Mouse (Mus musculus): ENCODE measurements around the gene Hoxa3.

Hoxa3 gene

GRCm38 (mm10) chr6:52168191-52169055 lies 44.7 kb downstream of the Hoxa3 start:
- DNase-seq (ENCODE audit: low spot score in 2 of 2) = no peak

DNA sequence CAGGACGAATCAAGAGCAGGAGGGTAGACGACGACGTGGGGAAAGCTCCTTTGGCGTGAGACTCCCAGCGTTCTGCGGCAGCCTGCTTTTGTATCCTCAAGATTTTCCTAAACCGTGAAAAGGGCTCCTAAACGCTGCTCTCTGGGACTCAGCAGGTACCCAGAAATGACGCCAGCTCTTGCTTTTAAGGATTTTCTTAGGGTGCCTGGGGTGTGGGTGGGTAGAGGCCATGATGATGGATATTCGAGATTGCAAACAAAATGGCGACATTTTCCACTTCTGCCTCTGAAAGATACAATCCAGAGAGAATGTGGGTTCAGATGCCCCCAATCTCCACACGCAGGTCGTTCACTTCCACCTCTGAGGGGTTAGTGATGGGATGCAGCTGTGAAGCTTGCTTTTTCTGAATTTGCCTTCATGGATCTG lies 45.4 kb downstream of the Hoxa3 start:
- no peak for DNase-seq (ENCODE audit: low spot score in 2 of 2)

- DNase-seq (ENCODE audit: low spot score in 2 of 2) = no peak
These were observed 46.0 kb downstream of the Hoxa3 start for GRCm38 (mm10) chr6:52167176-52167575.

DNA sequence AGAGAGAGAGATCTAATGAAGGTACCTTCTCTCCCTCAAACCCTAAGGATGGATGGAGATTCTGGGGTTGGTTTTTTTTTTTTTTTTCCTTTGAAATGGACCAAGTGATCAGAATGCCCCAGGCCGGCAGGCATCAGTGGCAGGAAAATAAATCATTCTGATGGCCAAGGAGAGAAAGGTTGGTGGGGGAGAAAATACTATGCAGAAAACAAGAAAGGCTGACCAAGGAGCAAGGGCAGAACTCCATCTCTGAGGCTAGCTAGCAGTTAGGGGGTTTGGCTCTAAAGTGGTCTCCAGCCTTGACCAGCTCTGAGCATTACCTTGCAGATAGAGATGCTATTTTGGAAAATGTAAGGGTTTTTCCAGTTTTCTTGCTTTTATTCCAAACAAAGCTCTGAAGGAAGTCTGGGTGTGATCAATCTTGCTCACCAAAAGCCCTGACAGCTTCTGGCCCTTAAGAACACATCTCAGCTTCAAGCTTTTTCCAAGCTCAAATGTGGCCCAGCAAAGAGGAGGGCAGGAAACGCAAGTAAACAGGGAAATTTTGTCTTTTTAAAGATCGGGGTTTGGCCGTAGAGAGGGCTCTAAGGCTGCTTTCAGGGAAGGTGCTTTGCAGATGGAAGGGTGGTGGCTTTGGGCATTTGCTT lies 46.6 kb downstream of the Hoxa3 start:
- DNase-seq (ENCODE audit: low spot score in 2 of 2) = no peak

DNA sequence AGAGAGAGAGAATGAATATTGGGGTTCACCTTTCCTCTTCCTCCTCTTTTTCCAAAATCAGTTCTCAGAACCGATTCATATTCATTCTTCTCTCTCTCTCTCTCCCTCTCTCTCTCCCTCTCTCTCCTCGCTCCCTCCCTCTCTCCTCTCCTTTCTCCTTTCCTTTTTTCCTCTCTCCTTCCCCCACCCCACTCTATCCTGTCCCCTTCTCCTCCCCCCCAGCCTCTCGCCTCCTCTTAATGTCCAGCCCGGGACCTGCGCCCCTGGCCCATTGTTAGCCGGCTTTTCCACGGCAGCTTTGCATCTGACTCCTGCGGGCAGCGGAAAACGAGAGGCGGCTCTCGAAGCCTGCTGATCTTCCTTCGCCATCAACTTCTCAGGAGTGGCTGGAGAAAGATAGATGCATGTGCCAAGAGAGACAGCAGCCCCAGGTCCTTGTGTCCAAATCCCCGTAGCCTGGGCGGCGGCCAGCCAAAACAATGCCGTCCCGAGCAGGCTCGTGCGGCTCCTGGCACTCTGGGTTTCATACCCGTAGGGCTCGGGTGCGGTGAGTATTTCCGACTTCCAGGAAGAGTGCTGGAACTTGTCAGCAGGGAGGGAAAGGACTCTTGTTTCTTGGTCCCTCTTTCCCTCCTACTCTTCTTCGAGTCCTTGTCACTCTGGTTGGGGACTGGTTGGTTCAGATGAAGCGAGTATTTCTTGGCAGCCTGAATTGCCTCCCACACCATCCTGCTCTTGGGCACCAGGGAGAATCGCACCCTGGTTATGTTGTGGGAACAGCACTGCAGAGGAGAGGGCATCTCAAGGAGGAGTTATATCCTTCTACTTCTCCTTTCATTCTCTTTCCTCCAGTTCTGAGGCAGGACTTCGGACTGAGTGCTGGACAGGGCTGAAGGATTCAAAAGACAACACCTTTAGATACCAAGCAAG lies 47.4 kb downstream of the Hoxa3 start:
- no peak for DNase-seq (ENCODE audit: low spot score in 2 of 2)

DNA sequence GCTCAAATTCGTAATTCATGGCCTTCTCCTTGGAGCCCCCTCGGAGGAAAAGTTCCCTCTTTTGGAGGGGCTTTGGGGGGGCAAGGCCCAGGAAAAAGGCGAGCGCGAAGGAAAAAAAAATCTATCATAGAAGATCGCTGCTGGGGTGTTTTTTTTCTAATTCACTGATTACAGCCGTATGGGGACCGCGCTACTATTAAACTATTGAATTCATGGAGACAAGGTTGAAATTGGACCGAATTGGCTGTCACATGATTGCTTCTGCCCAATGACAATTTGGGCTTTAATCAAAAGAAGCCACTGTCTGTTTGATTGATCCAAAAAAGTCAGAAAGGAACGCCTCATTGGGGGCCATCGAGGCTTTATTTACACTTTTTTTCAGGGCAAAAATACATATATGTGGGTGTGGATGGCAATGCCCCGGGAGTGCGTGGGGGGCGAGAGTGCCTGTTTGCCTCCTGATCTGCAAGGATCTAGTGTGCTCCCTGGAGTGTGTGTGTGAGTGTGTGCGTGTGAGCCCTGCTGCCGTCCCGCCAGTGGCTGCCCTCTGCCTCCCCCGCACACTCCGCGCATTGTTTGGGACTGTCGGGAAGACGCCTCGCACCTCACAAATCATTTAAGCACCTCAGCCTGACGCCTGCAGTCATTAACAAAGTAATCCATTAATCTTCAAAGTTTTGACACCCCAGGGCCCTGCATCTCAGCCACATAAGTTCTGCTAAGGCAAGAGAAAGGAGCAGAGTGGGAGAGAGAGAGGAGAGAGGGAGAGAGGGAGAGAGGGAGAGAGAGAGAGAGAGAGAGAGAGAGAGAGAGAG lies 48.3 kb downstream of the Hoxa3 start, which contains the start of gene Hoxa2:
Hoxa2 (minus strand) TSS at position 206 of the 815 bp plus-strand sequence.
- no peak for DNase-seq (ENCODE audit: low spot score in 2 of 2)

DNA sequence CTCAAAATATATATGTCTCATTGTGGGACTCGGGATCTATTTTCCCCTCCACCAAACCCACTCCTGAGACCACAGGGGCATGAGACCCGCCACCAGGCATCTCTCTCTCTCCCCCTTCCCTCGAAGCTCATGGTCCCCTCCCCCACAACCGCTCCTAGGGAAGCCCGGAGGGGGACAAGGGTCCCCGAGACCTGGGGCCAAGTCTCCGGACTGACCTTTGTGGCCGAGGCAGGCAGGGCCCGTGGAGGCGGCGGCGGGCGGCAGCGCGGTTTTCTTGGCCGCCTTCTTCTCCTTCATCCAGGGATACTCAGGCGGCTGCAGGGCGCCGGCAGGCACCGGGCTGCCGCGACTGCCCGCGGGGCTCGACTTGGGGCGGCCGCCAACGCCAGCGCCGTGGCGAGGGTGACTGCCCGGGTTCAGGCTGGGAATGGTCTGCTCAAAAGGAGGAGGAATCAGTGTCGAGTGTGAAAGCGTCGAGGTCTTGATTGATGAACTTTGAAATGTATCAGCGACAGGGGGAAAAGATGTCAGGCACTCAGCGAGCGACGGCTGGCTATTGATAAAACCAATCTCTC lies 49.0 kb downstream of the Hoxa3 start:
- no peak for DNase-seq (ENCODE audit: low spot score in 2 of 2)

- DNase-seq (ENCODE audit: low spot score in 2 of 2) = no peak
These were observed 49.6 kb downstream of the Hoxa3 start for GRCm38 (mm10) chr6:52163366-52164031.

DNA sequence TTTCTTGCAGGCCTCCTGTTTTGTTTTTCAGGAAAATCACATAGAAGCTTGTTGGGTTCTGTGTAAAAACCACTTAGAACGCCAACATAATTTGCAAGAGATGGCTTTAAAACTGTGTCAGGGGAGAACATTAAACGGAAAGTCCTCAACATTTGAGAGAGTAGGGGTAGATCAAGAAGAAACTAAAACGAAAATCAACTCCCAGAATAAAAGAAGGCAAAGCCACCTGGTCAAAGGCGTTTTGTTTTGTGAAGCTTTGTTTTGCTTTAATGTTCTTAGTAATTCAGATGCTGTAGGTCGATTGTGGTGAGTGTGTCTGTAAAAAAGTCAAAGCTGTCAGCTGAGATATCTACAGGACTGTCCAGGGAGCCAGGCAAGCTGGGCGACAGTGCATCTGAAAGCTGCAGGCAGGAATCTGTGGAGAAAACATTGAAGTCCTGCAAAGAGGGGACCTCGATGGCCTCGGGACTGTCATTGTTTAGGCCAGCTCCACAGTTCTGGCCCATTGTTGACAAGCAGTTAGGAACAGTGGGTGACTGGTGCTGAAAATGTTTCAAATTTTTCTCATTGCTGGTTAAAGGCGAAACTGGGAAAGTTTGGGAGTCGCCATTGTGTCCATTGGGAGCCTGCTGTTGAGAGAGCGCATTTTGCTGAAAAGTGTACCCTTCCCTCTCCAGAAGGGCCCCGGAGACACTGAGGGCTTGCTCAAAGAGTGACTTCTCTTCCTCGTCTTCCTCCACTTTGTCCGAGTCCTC lies 50.3 kb downstream of the Hoxa3 start:
- DNase-seq (ENCODE audit: low spot score in 2 of 2) = no peak

GRCm38 (mm10) chr6:52162093-52162380 lies 51.1 kb downstream of the Hoxa3 start:
- no peak for DNase-seq (ENCODE audit: low spot score in 2 of 2)

GRCm38 (mm10) chr6:52161336-52162092 lies 51.6 kb downstream of the Hoxa3 start:
- DNase-seq (ENCODE audit: low spot score in 2 of 2) = no peak

DNA sequence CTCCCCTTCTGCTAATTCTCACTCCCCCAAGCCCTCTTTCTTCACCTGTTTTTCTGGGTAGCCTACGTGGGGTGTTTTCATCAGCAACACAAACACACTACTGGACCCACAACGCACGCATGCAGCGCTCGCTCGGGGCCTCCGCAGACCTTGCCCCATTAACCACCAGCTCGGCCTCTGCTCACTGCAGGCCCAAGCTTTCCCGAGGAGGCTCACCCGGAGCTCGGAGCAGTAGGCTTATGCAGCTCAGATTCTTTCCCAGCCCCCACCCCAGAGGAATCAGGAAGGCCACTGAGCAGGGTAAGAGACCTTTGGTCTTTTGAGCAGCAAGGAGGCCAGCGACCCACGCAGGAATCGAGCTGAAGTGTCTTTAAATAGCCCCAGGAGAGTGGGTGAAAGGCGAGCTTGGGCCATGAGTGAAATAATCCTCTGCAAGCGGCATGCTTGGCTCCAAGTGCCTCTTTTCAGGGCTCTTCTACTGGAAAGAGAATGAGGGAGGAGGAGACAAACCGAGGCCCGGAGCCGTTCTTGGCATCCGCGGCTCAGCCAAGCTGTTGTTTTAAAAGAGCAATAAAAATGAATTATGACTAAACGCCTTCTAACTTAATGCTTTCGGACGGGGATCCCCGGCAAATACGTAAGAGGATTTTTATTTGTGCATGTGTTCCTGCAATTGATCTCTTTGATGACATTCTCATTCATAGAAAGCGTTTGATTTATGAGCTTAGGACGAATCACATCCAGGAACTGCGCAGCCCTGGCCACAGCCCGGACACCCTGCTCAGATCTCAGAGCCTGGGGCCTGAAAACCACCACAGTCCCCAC lies 52.4 kb downstream of the Hoxa3 start:
- no peak for DNase-seq (ENCODE audit: low spot score in 2 of 2)

- DNase-seq (ENCODE audit: low spot score in 2 of 2) = no peak
These were observed 53.2 kb downstream of the Hoxa3 start for GRCm38 (mm10) chr6:52159979-52160378.

- no peak for DNase-seq (ENCODE audit: low spot score in 2 of 2)
These were observed 53.9 kb downstream of the Hoxa3 start for GRCm38 (mm10) chr6:52159164-52159761.

- DNase-seq (ENCODE audit: low spot score in 2 of 2) = no peak
These were observed 54.7 kb downstream of the Hoxa3 start, which contains the start of gene Hoxa1 for GRCm38 (mm10) chr6:52158276-52159051. TSS of gene Hoxa1 (minus strand) at chr6:52158317.

DNA sequence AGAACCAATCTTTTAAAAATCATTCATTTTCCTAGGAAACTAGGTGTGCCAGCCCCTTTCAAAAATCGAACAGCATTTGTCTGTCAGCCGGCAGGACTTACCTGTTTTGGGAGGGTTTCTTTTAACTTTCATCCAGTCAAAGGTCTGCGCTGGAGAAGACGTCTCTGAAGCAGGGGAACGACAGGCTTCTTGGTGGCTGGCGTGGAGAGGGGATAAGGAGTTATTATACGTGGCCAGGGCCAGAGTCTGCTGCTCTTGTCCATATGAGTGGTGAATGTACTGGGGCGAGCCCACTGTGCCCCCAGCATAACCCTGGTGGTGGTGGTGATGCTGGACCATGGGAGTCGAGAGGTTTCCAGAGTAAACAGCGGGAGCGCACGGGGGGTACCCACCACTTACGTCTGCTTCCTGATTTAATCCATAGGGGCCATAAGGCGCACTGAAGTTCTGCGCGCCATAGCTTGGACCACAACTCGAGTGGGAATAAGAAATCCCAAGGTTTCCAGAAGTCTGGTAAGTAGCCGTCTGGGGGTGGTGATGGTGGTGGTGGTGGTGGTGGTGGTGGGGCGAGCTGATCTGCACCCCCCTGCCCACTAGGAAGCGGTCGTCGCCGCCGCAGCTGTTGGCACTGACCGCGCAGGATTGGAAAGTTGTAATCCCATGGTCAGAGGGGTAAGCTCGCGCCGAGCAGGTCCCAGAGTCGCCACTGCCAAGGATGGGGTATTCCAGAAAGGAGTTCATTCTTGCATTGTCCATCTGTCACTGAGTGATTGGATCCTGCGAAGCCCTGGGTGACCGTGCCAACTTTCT lies 55.5 kb downstream of the Hoxa3 start:
- DNase-seq (ENCODE audit: low spot score in 2 of 2) = no peak

All from frontal cortex, postnatal 14 days (tissue).